In genomic region chr9:22532810-22533447, GRCm38 (mm10) we compare ENCODE assay signal across 7 mouse cellular contexts. TPM values are rescaled to one million over a fixed set of nuclear protein-coding genes. Genes with fewer than 3 reads are reported as not detected.
DNase-seq lines count a peak whose midpoint lies in the region; ATAC-seq and TF ChIP-seq lines count a peak whose summit lies in the region.

No protein-coding gene starts in this region.

- no peaks in the 10 kb centered on the region for H3K4me1 ChIP-seq in ES-Bruce4 (ENCODE audit: control insufficient read depth, insufficient read depth, low read length)
- H3K4me1 ChIP-seq in embryonic facial prominence, embryonic 11.5 days (ENCODE audit: control insufficient read depth, insufficient read depth, low read length) = no peaks in the 10 kb centered on the region
- 0 out of 2 replicates have a peak, but pooled peaks cover 2% of the 10 kb centered on the region for H3K4me1 ChIP-seq in intestine, postnatal 0 days (replicated peaks; ENCODE audit: control insufficient read depth, insufficient read depth, low read length)
- H3K4me1 ChIP-seq in midbrain, embryonic 14.5 days (ENCODE audit: control insufficient read depth, insufficient read depth, low read length) = no peaks in the 10 kb centered on the region

- ATAC-seq in embryonic facial prominence, embryonic 11.5 days (replicated peaks; ENCODE audit: insufficient number of reproducible peaks, low FRiP score, low TSS enrichment, low read depth) = 0 out of 2 replicates have a peak, but pooled peaks have one; percentile 39
- 0 out of 2 replicates have a peak, but pooled peaks have one; percentile 37 for ATAC-seq in intestine, postnatal 0 days
- peak; percentile 57; the same call in 1 of the 2 replicates for ATAC-seq in midbrain, embryonic 14.5 days (ENCODE audit: low FRiP score, low TSS enrichment)

- WGBS in embryonic facial prominence, embryonic 11.5 days = 53% methylated on average over 9 of the region's 9 CpGs
- WGBS in intestine, postnatal 0 days = 45% methylated on average over 9 of the region's 9 CpGs
- WGBS in midbrain, embryonic 14.5 days = 52% methylated on average over 9 of the region's 9 CpGs

- DNase-seq in R1 (ENCODE audit: low read depth, low spot score) = peak; percentile 71
- DNase-seq in embryonic facial prominence, embryonic 11.5 days (ENCODE audit: low spot score) = peak; percentile 81
- DNase-seq in left cerebral cortex, postnatal 10 days (ENCODE audit: extremely low spot score in 1 of 2, low spot score in 2 of 2) = peak; percentile 42 to 70
- peak; percentile 86 for DNase-seq in midbrain, embryonic 14.5 days
- peak; percentile 45 for DNase-seq in thymus, postnatal 14 days

- no peaks in the 10 kb centered on the region for H3K9me3 ChIP-seq in ES-Bruce4 (replicated peaks; ENCODE audit: control insufficient read depth, insufficient read depth, low read length, poor library complexity, severe bottlenecking)
- no peaks in the 10 kb centered on the region for H3K9me3 ChIP-seq in embryonic facial prominence, embryonic 11.5 days (replicated peaks; ENCODE audit: control insufficient read depth, low read length)
- no peaks in the 10 kb centered on the region for H3K9me3 ChIP-seq in intestine, postnatal 0 days (ENCODE audit: control insufficient read depth)
- H3K9me3 ChIP-seq in midbrain, embryonic 14.5 days (ENCODE audit: control insufficient read depth, low read length) = no peaks in the 10 kb centered on the region

- no peak overlapping the region for H3K27ac ChIP-seq in ES-Bruce4 (ENCODE audit: insufficient read depth, low read length)
- H3K27ac ChIP-seq in embryonic facial prominence, embryonic 11.5 days (replicated peaks; ENCODE audit: low read depth, low read length) = no peak overlapping the region
- no peak overlapping the region for H3K27ac ChIP-seq in intestine, postnatal 0 days (ENCODE audit: low read depth, low read length)
- no peak overlapping the region for H3K27ac ChIP-seq in midbrain, embryonic 14.5 days (replicated peaks; ENCODE audit: low read depth, low read length)

- no peak overlapping the region for H3K4me3 ChIP-seq in ES-Bruce4 (ENCODE audit: low read depth, low read length)
- no peak overlapping the region for H3K4me3 ChIP-seq in embryonic facial prominence, embryonic 11.5 days (ENCODE audit: low read depth, low read length)
- no peak overlapping the region for H3K4me3 ChIP-seq in intestine, postnatal 0 days (ENCODE audit: low read depth, low read length)
- no peak overlapping the region for H3K4me3 ChIP-seq in midbrain, embryonic 14.5 days (replicated peaks; ENCODE audit: low read depth, low read length)

- H3K9ac ChIP-seq in ES-Bruce4 (ENCODE audit: low read depth, poor library complexity, severe bottlenecking) = no peak overlapping the region
- H3K9ac ChIP-seq in embryonic facial prominence, embryonic 11.5 days (replicated peaks; ENCODE audit: low read length) = no peak overlapping the region
- no peak overlapping the region for H3K9ac ChIP-seq in intestine, postnatal 0 days (ENCODE audit: low read depth, low read length)
- H3K9ac ChIP-seq in midbrain, embryonic 14.5 days (replicated peaks; ENCODE audit: low read length) = no peak overlapping the region

- TF ChIP-seq CTCF in ES-Bruce4 (IDR thresholded peaks at IDR 0.05; ENCODE audit: low read depth, low read length) = peak; percentile 11
- peak; percentile 82 for TF ChIP-seq CTCF in intestine, postnatal 0 days (IDR thresholded peaks at IDR 0.05; ENCODE audit: low read depth)

- no peak overlapping the region for H3K4me2 ChIP-seq in embryonic facial prominence, embryonic 11.5 days (ENCODE audit: low read depth, low read length)
- H3K4me2 ChIP-seq in intestine, postnatal 0 days (replicated peaks; ENCODE audit: low read depth) = no peak overlapping the region
- H3K4me2 ChIP-seq in midbrain, embryonic 14.5 days (ENCODE audit: low read length) = no peak overlapping the region

- no peaks in the 10 kb centered on the region for H3K27me3 ChIP-seq in ES-Bruce4 (ENCODE audit: control insufficient read depth, insufficient read depth, low read length, poor library complexity, severe bottlenecking)
- H3K27me3 ChIP-seq in embryonic facial prominence, embryonic 11.5 days (ENCODE audit: control insufficient read depth, insufficient read depth, low read length) = no peaks in the 10 kb centered on the region
- H3K27me3 ChIP-seq in intestine, postnatal 0 days (replicated peaks; ENCODE audit: control insufficient read depth, insufficient read depth, low read length) = no peaks in the 10 kb centered on the region
- H3K27me3 ChIP-seq in midbrain, embryonic 14.5 days (ENCODE audit: control insufficient read depth, insufficient read depth, low read length) = no peaks in the 10 kb centered on the region

- no peak for TF ChIP-seq POLR2A in ES-Bruce4 (IDR thresholded peaks at IDR 0.05; ENCODE audit: insufficient read depth, low read length)

- H3K36me3 ChIP-seq in ES-Bruce4 (ENCODE audit: control insufficient read depth, insufficient read depth, low read length, poor library complexity, severe bottlenecking) = no peaks in the 10 kb centered on the region
- no peaks in the 10 kb centered on the region for H3K36me3 ChIP-seq in embryonic facial prominence, embryonic 11.5 days (replicated peaks; ENCODE audit: control insufficient read depth, insufficient read depth, low read depth, low read length)
- H3K36me3 ChIP-seq in intestine, postnatal 0 days (ENCODE audit: control insufficient read depth, insufficient read depth) = no peaks in the 10 kb centered on the region
- H3K36me3 ChIP-seq in midbrain, embryonic 14.5 days (ENCODE audit: control insufficient read depth, insufficient read depth, low read length) = no peaks in the 10 kb centered on the region

- no peak for TF ChIP-seq EP300 in ES-Bruce4 (IDR thresholded peaks at IDR 0.05; ENCODE audit: insufficient read depth, low read depth, low read length)

- intact Hi-C loops in left cerebral cortex, postnatal 10 days (cut with DNase I) = no loop called here

RNA-seq across cellular contexts. Expression of gene Bbs9, which starts 57.4 kb away (rescaled TPM):
- 17.9 and 20.3 TPM in 2 replicates for polyA plus RNA-seq in ES-Bruce4 (2011; ENCODE audit: insufficient read depth, insufficient read length, low read depth, missing spikeins)
- polyA plus RNA-seq in embryonic facial prominence, embryonic 11.5 days (2014; fragmentation: Nextera tagmentation; extraction: Ambion mirVana) = 15.0 and 21.1 TPM in 2 replicates
- 4.9 and 5.8 TPM in 2 replicates for polyA plus RNA-seq in intestine, postnatal 0 days (2015; fragmentation: Nextera tagmentation; extraction: Ambion mirVana)
- 10 to 100 TPM; 27.8 to 28.6 TPM for total RNA-seq in left cerebral cortex, postnatal 10 days (2021)
- polyA plus RNA-seq in midbrain, embryonic 14.5 days (2014; fragmentation: Nextera tagmentation; extraction: Ambion mirVana) = 17.8 and 24.2 TPM in 2 replicates
